Mouse (Mus musculus) midbrain, postnatal 0 days (tissue): ENCODE data around the gene Prmt1. TPM values are rescaled to one million over a fixed set of nuclear protein-coding genes. Genes with fewer than 3 reads are reported as not detected.

Source experiments
- ATAC-seq: fragments of 200-750 bp; cut with Nextera tagmentation; 2 replicates; pipeline ENCODE4 v1.8.0; 2017; ENCODE audit warnings: moderate number of reproducible peaks, mild to moderate bottlenecking, moderate TSS enrichment, moderate library complexity; ENCODE audit not compliant: low FRiP score
- DNase-seq: peaks from one replicate; pipeline ENCODE4 v3.0.0-alpha.2; 2015; ENCODE audit warnings: low spot score
- H3K27ac ChIP-seq: fragments of 300-500 bp; sonication (generic); 2 replicates; pipeline ENCODE4 v1.5.1; 2014; ENCODE audit warnings: low read depth, mild to moderate bottlenecking, low read length, mixed read lengths
- H3K27me3 ChIP-seq: fragments of 300-500 bp; sonication (generic); 2 replicates; pipeline ENCODE4 v1.6.1; 2014; ENCODE audit warnings: low read length, control low read depth, mixed read lengths; ENCODE audit not compliant: insufficient read depth
- H3K36me3 ChIP-seq: fragments of 300-500 bp; sonication (generic); 2 replicates; pipeline ENCODE4 v1.6.1; 2014; ENCODE audit warnings: low read length, control low read depth, mixed read lengths; ENCODE audit not compliant: insufficient read depth
- H3K4me1 ChIP-seq: fragments of 300-500 bp; sonication (generic); 2 replicates; pipeline ENCODE4 v1.6.1; 2014; ENCODE audit warnings: mild to moderate bottlenecking, control low read depth, antibody characterized with exemption, low read length, mixed read lengths; ENCODE audit not compliant: insufficient read depth
- H3K4me2 ChIP-seq: fragments of 300-500 bp; sonication (generic); 2 replicates; pipeline ENCODE4 v1.6.1; 2014; ENCODE audit warnings: low read depth, mild to moderate bottlenecking, low read length, mixed read lengths; ENCODE audit not compliant: poor library complexity, severe bottlenecking
- H3K4me3 ChIP-seq: fragments of 300-500 bp; sonication (generic); 2 replicates; pipeline ENCODE4 v1.5.1; 2014; ENCODE audit warnings: low read depth, mild to moderate bottlenecking, low read length, moderate library complexity
- H3K9ac ChIP-seq: fragments of 300-500 bp; sonication (generic); replicated peaks from 2 replicates; pipeline ENCODE4 v1.6.1; 2014; ENCODE audit warnings: mild to moderate bottlenecking, low read length, moderate library complexity, mixed read lengths; ENCODE audit not compliant: poor library complexity, severe bottlenecking
- H3K9me3 ChIP-seq: fragments of 300-500 bp; sonication (generic); 2 replicates; pipeline ENCODE4 v1.6.1; 2016; ENCODE audit warnings: low read length, control low read depth
- CTCF ChIP-seq: IDR thresholded peaks from 2 replicates; pipeline ENCODE4 v1.5.1; 2016; ENCODE audit warnings: antibody characterized with exemption, mild to moderate bottlenecking
- WGBS: fragments of 180-500 bp; shearing (Covaris S2); extraction: QIAGEN DNeasy Blood & Tissue Kit; methylation state at CpG from one replicate; pipeline ENCODE4 v1.1.7; 2014; 5-methylcytosine and 5-hydroxymethylcytosine counted together
- polyA plus RNA-seq: library from polyadenylated mRNA; unstranded; fragments of >200 nt; fragmentation: Nextera tagmentation; extraction: Ambion mirVana; gene quantifications from 2 replicates; pipeline ENCODE4 v1.2.1, GENCODE M21; 2015
- total RNA-seq: library from RNA; depleted of rRNA; stranded (reverse); fragments of >200 nt; gene quantifications from 2 replicates; pipeline ENCODE4 v1.2.3, GENCODE M21; 2014

Gene Prmt1
- total and polyA plus RNA-seq, 2 experiments from 2014 or later = 285 to 580 TPM

DNA sequence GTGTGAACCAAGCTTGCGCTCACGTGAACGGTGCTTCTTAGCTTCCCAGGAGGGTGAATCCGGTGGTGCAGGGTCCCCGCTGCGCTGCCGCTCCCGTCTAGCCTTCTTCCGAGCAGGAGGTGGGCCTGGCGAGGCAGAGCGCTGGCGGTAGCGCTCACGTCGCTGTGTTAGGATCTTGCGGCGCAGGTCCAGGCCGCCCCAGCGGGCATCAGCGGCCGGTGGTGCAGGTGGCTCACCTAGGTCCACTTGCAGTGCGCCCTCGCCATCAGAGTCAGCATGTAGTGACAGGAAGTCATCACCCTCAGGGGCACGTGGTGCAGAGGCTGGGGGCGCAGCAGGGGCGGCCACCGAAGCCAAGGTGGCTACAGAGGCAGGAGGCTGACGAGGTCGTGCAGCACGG is 21.5 kb upstream of the Prmt1 start:
- no peaks in the 10 kb centered on the region for H3K4me1 ChIP-seq
- DNase-seq (no peak), ATAC-seq (no peak)
- WGBS = 96% methylated on average over 30 of the region's 30 CpGs
- no peaks in the 10 kb centered on the region for H3K27me3 ChIP-seq
- peaks cover 83% of the 10 kb centered on the region for H3K36me3 ChIP-seq
- H3K9ac ChIP-seq = no peak overlapping the region
- H3K9me3 ChIP-seq = no peaks in the 10 kb centered on the region
- H3K27ac ChIP-seq = no peak overlapping the region
- H3K4me2 ChIP-seq = no peak overlapping the region
- H3K4me3 ChIP-seq = no peak overlapping the region
- no peak for TF ChIP-seq CTCF

DNA sequence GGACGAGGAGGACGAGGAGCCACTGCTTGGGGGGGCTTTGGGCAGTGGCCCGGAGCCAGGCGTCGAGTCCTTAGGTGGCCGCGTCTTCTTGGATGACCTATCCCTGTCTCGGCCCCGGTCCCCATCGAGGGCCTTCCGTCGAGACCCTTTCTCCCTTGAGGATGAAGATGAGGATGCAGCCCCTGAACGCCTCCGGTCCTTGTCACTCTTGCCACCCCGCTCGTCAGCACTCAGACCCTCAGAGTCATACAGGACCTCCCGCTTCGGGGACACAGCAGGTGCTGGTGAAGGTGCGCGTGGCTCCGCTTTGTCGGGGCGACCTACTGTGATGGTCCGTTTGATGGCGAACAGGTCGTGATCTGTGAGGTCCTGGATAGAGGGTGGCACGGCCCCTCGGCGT is 20.8 kb upstream of the Prmt1 start:
- TF ChIP-seq CTCF = no peak

GRCm38 (mm10) chr7:45006503-45006902 is 20.1 kb upstream of the Prmt1 start:
- TF ChIP-seq CTCF = no peak
- DNase-seq = no peak
- no peak overlapping the region for H3K9ac ChIP-seq

More for the DNA sequence above, 20.8 kb upstream of the Prmt1 start:
- ATAC-seq = no peak
- no peaks in the 10 kb centered on the region for H3K9me3 ChIP-seq
- no peak overlapping the region for H3K27ac ChIP-seq
- H3K9ac ChIP-seq = no peak overlapping the region
- H3K4me2 ChIP-seq = no peak overlapping the region
- H3K4me1 ChIP-seq = no peaks in the 10 kb centered on the region
- no peak for DNase-seq
- no peak overlapping the region for H3K4me3 ChIP-seq
- peaks cover 81% of the 10 kb centered on the region for H3K36me3 ChIP-seq
- 96% methylated on average over 29 of the region's 29 CpGs for WGBS
- H3K27me3 ChIP-seq = no peaks in the 10 kb centered on the region

DNA sequence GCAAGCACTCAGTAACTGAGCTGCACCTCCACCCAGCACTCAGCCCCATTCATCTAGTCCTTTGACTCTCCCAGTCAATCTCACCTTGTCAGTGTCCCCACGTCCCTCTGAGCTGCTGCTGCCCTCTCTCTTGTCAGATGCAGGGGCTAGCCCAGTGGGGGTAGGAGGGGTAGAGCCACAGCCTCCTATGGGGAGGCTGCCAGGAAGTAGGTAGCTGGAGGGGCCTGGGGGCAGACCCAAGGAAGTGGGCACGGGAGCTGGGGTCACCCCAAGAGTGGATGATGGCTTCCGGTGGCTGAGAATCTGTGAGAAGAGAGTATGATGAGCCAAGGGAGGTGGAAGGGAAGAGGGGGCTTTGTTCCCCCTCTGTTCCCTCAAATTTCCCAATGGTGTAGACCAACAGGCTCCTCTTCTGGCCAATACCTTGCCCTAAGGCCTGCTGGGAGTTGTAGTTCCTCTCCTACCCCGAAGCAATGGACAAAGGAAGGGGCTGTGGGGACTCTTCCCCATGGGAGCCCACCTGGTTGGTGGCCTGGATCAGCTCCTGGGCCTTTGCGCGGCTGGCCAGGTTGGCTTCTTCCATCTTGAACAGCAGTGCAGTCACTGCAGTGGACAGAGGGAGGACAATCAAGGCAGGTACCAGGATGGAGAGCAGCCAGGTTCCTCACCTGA is 19.1 kb upstream of the Prmt1 start:
- peaks cover 88% of the 10 kb centered on the region for H3K36me3 ChIP-seq
- no peak for TF ChIP-seq CTCF
- WGBS = 87% methylated on average over 6 of the region's 6 CpGs
- H3K4me1 ChIP-seq = no peaks in the 10 kb centered on the region
- no peaks in the 10 kb centered on the region for H3K9me3 ChIP-seq
- ATAC-seq = no peak; the same call in 1 of the 2 replicates
- DNase-seq = no peak
- no peaks in the 10 kb centered on the region for H3K27me3 ChIP-seq
- no peak overlapping the region for H3K9ac ChIP-seq
- no peak overlapping the region for H3K27ac ChIP-seq
- no peak overlapping the region for H3K4me2 ChIP-seq
- H3K4me3 ChIP-seq = no peak overlapping the region

More at GRCm38 (mm10) chr7:45006503-45006902, 20.1 kb upstream of the Prmt1 start:
- no peak overlapping the region for H3K4me3 ChIP-seq
- ATAC-seq = no peak
- H3K27ac ChIP-seq = no peak overlapping the region
- H3K9me3 ChIP-seq = no peaks in the 10 kb centered on the region
- no peaks in the 10 kb centered on the region for H3K27me3 ChIP-seq
- H3K4me2 ChIP-seq = no peak overlapping the region
- H3K36me3 ChIP-seq = peaks cover 81% of the 10 kb centered on the region
- WGBS = 90% methylated on average over 11 of the region's 12 CpGs
- H3K4me1 ChIP-seq = no peaks in the 10 kb centered on the region

DNA sequence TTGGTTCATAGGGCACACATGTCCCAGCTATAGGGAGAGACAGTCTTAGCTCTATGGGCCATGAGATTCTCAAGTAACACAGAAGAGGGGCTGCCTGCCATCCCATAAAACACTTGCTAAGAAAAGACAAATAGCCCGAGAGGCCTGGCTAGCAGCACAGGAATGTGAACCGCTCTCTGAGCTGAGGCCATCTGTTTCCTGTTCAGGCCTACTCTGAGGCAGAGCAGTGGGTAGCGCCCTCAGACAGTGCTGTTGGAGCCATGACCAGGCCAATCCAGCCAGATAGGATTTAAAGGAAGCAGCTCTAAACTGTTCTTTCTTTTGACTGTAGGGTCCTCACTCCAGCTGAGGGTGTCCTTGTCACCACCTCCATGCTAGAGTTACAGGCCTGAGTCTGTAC is 18.2 kb upstream of the Prmt1 start:
- no peak overlapping the region for H3K4me3 ChIP-seq
- H3K9me3 ChIP-seq = no peaks in the 10 kb centered on the region
- ATAC-seq = no peak
- no peaks in the 10 kb centered on the region for H3K27me3 ChIP-seq
- peaks cover 91% of the 10 kb centered on the region for H3K36me3 ChIP-seq
- H3K27ac ChIP-seq = no peak overlapping the region
- no peaks in the 10 kb centered on the region for H3K4me1 ChIP-seq
- no peak for DNase-seq
- 86% methylated on average over 3 of the region's 3 CpGs for WGBS
- no peak overlapping the region for H3K9ac ChIP-seq
- H3K4me2 ChIP-seq = no peak overlapping the region
- TF ChIP-seq CTCF = no peak

- ATAC-seq (no peak), DNase-seq (no peak)
- Histone ChIP-seq H3K4me3 (no peak overlapping the region), H3K27ac (no peak overlapping the region), H3K4me1 (no peaks in the 10 kb centered on the region), H3K9ac (no peak overlapping the region), H3K9me3 (no peaks in the 10 kb centered on the region), H3K36me3 (peaks cover 71% of the 10 kb centered on the region), H3K27me3 (no peaks in the 10 kb centered on the region), H3K4me2 (no peak overlapping the region)
- no peak for TF ChIP-seq CTCF
- WGBS = 92% methylated on average over 7 of the region's 7 CpGs
These were observed 16.1 kb upstream of the Prmt1 start for GRCm38 (mm10) chr7:45002440-45002839.
